Mouse (Mus musculus) ES-CJ7 (cell line): ENCODE measurements around the gene Atf6b.

ENCODE experiments used
- DNase-seq: peaks from one replicate; pipeline ENCODE4 v3.0.0; 2011; ENCODE audit warnings: low read depth, low spot score

The Atf6b gene

DNA sequence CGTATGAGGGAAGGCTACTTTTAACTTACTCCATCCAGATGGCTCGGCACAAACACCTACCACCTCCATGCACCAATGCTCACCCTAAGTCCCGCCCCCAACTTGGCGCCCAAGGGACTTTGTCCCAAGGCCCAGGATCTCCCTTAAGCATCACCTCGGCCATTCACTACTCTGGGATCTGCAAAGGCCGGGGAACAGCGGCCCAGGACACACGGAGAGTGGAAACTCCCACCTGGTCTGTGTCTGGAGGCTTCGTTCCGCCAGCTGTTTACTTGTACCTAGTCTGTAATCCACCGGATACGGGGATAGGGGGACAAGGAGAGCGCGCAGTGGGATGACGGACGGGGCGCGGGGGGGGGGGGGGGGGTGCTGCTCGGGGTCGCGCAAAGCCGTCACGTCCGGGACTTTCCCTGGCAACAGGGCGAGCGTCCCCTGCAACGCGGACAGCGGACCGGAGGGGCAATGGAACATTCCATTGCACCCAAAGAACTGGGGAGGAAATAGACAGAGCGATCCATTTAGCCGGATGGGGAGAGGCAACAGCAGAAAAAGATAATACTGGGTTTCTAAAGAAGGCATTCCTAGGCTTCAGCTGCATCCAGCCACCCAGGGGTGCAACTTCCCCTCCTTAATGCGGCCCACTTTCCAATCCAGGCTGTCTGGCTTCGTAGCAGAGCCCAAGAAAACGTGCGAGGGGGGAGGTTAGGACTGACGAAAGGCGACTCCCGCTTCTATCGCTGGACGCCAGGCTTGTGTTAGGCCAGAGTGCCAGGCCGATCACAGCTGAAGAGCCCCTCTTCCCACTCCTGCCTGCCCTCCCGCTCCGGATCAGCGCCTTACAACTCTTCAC lies 19.6 kb upstream of the Atf6b start:
- peak; percentile 83 for DNase-seq

DNA sequence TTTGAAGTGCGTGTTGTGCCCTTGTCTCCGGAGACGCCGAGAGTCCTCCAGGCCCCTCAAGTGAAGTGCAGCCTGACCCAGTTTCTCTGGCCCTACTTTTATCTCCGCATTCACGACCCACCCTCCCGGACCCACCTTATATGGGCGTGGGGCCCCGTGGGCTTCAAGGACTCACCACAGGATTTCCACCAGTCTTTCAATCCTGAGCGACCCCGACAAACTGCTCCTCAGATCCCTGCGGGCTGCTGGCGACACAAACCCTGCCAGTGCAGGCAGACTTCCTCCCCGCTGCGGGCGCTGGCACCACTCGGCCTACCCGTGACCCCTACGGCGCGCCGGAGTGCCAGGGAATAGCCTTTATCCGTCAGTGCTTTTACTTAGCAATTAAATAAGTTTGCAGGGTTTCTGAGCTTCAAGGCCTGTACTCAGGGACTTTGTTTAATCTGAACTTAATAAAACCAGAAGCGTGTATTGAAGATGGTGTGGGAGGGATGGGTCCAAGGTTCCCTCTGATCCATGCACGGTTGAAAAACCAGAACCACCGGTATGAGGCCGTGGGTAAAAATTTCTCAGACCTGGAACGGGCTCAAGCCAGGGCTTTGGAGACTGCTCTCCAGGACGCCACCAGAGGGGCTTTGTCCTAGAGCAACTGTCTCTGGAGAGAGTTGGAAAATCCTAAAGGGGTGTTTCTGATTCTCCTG lies 18.9 kb upstream of the Atf6b start, which contains the start of gene Ppt2:
Gene Ppt2, minus strand, starts transcription at position 568 of the 701 bp plus-strand sequence.
- no peak for DNase-seq

DNA sequence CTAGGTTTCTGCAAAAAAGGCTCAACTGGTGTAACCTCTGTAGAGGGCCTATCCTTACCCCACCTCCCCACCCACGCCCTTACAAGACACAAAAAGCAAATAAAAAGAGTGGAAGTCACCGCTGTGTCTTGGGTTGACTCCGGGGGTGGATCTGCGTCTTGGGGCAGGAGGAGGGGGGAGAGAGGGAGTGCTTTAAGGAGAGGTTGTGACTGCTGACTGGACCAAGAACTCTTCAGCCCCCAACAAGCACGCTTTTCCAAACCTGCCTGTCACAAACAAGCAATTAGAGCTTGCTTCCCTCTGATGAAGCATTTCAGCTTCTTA lies 18.3 kb upstream of the Atf6b start:
- no peak for DNase-seq

DNA sequence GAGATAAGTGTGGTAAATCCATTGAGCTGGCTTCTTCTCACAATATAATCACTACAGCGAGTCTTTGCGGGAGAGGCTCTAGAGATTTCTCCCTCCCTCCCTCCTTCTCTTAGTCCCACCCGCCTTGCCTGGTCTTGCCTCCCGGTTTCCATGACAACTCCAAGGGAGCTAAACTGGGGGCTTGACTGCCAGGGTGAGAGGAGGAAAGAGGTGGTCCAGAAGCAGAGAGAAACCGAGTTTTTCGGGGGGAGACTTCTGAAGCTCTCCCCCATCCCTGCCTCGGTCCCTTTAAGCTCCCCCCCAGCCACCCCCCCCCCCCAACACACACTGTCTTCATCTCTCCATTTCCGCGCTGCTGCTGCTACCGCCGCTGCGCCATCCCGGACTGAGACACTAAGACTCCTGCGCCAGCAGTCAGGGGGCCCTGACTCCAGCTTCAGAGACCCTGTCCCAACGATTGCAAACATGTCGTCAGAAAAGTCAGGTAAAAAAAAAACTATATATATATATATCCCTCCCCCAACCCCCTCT lies 17.7 kb upstream of the Atf6b start, which contains the start of gene Prrt1:
Gene Prrt1, plus strand, starts transcription at position 313 of the 531 bp plus-strand sequence.
- peak; percentile 40 for DNase-seq

DNA sequence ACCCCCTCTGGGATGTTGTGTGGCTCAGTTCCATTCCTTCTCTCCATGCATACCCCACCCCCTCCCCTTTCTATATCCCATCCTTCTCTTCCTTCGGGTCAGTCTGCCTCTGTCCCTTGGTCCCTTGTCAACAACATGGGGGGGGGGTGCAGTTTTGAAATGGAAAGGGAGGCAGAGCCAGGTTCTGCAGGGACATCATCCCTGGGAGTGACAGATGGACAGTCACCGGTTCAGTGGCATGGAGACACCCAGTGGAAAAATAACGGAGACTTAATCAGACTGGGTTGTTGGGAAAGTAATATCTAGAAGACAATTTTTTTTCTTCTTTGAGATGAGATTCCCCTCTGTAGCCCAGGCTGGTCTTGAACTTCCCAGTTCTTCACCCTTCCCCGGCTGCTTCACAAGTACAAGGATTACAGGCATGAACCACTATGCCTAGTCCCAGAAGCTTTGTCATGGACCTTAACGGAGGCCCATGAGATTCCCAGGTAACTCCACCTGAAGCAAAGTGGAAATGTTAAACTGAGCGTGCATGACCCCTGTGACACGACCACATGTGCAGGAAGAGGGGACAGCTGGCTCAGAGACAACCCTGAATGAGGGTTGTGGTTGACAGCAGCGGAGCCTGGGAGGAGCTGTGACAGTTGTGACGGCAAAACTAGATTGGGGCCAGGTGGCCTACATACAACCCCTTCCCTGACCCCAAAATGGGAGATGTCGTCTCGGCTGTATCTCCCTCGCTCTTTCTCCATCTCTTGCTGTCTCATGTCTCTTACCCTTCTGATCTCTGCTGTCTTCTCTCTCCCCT lies 16.9 kb upstream of the Atf6b start:
- no peak for DNase-seq

DNA sequence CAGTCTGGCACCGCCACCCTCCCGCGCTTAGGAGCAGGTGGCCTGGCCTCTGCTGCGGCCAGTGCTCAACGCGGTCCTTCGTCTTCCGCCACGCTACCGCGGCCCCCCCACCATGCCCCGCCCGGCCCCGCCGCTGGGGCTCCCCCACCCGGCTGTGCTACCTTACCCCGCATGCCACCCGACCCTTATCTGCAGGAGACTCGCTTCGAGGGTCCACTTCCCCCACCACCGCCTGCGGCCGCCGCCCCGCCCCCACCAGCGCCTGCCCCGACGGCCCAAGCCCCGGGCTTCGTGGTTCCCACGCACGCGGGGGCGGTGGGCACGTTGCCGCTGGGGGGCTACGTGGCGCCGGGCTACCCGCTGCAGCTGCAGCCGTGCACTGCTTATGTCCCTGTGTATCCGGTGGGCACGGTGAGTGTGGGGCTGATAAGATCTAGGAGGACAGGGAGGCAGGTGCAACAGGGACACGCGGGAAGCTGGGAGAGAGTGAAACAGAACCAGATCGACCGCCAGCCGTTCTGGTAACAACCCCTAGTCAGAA lies 16.1 kb upstream of the Atf6b start:
- DNase-seq = no peak

DNA sequence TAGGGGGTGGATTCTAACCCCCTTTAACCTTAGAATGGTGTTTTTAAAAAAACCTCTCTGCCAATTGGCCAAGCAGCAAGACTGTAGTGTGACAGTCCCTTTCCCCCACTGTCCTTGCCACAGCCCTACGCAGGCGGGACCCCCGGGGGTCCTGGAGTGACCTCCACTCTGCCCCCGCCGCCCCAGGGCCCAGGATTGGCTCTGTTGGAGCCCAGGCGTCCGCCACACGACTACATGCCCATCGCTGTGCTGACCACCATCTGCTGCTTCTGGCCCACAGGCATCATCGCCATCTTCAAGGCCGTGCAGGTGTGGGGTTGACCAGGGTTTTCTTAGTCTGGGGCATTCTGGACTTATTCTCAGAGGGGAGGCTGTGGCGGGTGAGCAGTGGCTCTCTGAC lies 15.3 kb upstream of the Atf6b start:
- no peak for DNase-seq

DNA sequence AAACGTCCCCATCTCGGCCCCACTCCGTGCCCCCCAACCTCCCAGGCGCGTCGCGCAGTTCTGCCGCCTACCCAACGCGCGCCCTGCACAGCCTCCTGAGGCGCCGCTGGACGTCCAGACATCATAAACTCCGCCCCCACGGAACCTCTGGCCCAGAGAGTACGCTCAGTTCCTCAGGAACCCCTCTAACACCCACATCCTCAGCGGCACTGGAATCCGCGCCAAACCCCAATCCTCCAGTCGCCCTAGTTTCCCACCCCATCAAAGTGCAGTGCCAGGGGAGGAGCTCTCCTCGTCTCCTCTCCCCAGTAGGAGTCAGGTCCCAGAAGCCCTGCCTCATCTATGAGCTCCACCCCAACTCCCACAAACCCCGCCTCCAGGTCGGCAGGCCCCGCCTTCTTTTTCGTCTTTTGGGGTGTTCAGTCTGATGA lies 14.7 kb upstream of the Atf6b start:
- DNase-seq = peak; percentile 87

DNA sequence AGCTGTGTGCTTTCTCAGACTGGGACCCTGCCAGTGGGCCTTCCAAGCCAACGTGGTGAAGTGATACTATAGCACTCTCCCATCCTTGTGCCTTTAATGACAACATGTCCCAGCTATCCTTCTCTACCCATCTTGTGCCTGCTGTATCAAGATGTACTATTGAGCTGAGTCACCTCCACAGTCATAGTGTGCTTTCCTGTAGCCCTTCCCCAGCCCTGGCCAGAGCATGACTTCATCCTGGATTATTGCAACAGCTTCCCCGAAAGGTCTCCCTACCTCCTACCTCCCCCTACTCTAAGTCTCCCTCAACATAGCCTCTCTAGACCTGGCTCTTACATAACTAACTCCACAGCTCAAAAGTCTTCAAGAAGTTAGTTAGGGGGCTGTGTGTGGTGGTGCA lies 11.3 kb upstream of the Atf6b start:
- no peak for DNase-seq

DNA sequence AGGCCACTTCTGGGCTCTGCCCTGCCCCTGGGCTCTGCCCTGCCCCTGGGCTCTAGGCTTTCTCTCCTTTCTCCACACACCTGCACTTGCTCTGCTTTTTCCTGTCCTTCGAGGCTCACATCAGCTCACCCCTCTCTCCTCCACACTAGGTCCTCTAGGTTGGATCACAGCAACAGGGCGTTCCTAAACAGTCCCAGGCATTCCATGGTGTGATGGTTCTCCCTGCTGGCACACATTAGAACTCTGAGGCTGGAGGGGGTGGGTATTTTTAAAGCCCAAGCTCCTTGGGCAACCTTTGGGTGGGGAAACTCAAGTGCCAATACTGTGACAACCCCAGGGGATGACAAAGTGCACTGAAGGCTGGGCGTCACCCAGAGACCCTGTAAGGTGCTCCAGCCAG lies 9.5 kb upstream of the Atf6b start:
- DNase-seq = no peak

DNA sequence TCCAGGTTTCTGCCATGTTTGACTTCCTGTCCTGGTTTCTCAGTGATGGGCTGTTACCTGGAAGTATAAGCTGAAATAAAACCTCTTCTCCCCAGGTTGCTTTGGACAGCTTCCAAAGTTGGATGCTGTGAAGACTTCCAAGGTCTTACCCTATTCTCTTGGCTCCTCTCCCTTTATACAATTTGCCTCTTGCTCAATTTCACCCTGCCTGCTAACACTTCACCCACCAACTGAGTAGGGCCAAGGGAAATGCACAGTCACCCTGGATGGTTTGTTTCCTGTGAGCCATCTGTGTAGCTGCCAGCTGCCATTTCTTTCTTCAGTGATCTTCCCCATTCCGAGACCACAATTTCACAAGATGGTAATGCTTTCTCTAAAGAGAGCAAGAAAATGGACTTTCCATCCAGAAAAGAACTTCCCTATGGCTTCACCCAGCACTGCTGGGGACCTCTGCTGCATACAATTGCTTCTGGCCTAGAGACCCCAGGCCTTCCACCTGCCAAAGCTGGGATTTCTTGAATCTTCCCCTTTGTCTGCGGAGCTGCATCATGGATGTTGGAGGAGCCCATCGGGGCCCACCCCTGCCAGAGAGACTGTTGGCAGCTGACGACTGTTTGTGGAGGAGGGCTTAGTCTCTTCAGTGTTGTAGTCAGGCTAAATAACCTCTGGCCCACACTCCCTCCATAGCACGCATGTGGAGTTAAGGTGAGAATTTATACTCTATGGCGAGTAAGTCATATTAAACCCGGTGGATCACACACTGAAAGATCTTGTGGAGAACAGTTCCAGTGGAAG lies 7.3 kb upstream of the Atf6b start:
- DNase-seq = no peak

DNA sequence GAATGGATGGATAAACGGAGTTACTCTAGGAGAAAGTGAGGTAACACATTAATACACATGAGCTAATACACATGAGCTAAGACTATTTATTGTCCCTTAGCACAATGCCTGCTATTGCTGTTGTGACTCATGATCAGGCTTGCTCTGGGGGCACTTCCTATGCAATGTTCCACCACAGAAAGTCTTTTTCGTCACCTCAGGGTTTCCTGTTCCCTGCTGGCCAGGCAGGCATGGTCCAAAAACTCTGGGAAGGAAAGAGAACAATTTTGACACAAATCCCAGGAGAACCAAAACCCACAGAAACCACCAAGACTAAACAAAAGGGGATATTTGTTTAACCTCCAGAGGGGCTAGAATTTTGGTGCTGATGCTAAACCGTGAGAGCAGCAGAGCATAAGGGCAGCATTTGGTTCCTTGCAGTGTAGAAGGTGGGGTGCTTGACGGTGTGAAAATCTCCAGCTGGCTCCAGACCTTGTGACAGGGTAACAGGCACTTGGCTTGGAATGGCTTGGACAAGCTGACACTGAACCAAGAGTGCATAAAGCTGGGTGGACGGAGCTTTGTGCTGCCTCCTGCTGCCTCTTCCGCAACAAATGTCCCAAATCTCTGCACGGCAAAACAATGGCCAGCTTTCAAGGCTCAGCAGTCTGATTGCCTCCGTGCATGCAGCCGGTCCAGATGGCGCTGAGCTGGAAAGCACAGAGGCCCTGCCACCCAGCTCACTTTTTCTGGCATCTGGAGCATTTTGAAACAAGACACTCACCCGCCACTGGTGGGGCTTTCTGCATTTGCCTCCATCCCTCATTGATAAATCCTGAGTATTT lies 6.0 kb upstream of the Atf6b start:
- DNase-seq = no peak

DNA sequence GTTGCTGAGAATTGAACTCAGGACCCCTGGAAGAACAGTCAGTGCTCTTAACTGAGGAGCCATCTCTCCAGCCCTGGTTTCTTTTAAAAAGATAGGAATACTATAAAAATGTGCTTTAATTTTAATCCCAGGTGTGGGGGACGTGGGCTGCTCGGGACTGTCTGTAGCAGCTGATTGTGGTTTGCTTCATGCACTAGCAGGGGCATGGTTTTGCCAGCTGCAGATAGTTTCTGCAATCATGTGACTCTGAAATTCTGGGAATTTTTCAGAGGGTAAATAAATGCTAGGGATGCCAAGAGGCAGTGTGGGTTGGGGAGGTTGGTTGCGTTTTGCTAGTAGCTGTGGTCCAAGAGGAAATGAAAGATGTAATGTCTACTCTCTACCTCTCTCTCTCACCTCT lies 5.0 kb upstream of the Atf6b start:
- no peak for DNase-seq

DNA sequence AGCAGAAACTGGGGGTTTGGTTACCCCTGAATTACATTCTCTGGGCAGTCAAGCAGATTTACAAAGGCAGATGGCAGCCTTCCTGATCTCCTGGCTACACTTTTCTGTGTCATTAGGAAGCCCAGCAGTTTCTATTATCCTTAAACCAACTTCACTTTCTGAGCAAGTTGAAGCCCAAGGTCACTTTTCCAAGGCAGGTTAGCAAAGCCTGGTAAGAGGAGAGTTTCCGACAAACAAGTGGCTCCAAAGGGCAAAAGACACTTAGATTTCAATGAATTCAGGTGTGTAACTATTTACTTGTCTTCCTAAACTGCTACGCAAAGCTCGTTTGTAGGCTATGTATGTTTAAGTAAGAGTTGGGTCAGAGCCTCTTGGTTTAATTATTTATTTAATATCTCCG lies 3.6 kb upstream of the Atf6b start:
- DNase-seq = no peak

DNA sequence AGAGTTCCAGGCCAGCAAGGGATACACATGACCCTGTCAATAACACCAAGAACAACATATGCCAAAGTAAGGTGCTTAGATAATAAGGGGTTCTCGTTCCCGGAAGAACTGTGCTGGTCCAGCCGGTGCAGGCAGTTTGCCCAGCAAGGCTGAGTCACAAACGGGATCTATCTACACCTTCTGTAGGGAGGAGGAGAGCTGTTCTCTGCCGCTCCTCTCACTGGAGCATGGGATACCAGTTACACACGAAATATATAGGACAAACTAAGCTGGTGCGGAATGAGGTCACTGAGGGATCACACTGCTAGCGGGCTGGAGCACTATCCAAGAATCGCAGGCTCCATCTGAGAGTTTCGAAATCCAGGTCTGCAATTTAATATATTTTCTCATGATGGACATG lies 3.0 kb upstream of the Atf6b start:
- DNase-seq = no peak

DNA sequence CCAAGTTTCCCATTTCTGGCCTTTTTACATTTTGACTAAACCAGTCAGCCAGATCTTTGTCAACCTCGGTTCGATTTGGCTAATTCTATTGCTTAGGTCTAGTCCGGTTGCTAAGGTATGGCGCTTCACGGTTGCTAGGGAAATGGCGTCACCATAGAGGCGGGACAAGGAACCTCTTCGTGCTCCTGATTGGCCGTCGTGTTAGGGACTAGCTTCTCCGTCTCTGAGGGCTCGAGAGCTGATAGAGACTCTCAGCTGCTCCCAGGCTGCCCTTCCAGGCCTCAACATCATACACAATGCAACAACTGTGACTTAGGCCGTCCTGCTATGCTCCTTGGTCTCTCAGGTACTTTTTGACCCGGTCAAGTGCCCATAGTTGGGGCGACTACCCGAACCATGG lies 2.3 kb upstream of the Atf6b start, which contains the start of gene Fkbpl:
Gene Fkbpl, plus strand, starts transcription at position 157 of the 400 bp plus-strand sequence.
- DNase-seq = peak; percentile 98

DNA sequence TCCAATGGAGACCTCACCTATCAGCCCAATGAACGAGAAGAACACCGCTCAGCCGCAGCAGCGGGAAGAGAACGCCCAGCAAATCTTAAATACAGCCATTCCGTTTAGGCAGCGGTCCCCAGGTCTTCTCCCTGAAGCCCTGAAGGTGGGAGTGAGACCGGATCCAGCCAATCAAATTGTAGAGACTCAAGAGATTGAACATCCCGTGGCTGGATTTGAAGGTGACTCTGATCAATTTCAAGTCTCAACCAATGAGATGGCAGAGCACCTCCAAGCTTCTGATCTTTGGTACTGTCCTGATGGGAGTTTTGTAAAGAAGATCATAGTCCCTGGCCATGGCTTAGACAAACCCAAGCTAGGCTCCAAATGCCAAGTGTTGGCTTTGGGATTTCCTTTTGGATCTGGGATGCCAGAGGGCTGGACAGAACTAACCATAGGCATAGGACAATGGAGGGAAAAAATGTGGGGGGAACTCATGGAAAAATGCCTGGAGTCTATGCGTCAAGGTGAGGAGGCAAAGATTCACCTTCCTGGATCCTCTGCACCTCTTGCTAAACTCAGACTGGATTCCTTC lies 1.6 kb upstream of the Atf6b start:
- DNase-seq = peak; percentile 84

DNA sequence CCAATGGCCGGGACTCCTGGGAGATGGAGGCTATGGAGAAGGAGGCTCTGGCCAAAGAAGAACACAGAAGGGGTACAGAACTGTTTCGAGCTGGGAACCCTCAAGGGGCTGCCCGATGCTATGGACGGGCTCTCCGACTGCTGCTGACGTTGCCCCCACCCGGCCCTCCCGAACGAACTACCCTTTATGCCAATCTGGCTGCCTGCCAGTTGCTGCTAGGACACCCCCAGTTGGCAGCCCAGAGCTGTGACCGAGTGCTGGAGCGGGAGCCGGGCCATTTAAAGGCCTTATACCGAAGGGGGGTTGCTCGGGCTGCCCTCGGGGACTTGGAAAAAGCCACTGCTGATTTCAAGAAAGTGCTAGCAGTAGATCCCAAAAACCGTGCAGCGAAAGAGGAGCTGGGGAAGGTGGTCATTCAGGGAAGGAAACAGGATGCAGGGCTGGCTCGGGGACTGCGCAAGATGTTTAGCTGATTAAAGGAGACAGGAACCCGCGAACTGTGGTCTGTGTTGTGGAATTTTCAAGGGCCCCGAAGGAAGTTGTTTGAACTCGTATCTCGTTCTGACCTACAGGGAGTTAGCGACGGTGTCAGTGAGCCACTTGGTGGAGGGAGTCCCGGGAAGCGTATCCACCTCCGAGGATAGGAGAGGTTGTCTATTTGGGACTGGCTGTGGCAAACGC lies 975 bp upstream of the Atf6b start:
- no peak for DNase-seq
